Mouse (Mus musculus) liver, embryonic 14.5 days (tissue): ENCODE results near the gene Elp4.

Experiments
- CTCF ChIP-seq: IDR thresholded peaks from 2 replicates; pipeline ENCODE4 v1.5.1; 2016; ENCODE audit warnings: antibody characterized with exemption, low read depth, control low read depth
- EP300 ChIP-seq: IDR thresholded peaks from 2 replicates; pipeline ENCODE4 v1.6.1; 2016; ENCODE audit warnings: antibody characterized with exemption, low read depth

GRCm38 (mm10) chr2:105813041-105813440 is 91.3 kb downstream of the Elp4 start:
- TF ChIP-seq CTCF (no peak), EP300 (no peak)
